Mouse (Mus musculus): ENCODE measurements around the gene Krt4. TPM values are rescaled to one million over a fixed set of nuclear protein-coding genes. Genes with fewer than 3 reads are reported as not detected.

Gene Krt4
- 0.13 TPM in 1 of 2 replicates, not detected in the other for total RNA-seq (2012; rRNA removed)

GRCm38 (mm10) chr15:101924635-101925034, at the start of gene Krt4:
Gene Krt4 (minus strand): TSS chr15:101924735.
- no peaks in the 10 kb centered on the region for H3K9me3 ChIP-seq (ENCODE audit: control insufficient read depth, insufficient read depth, low read depth, low read length)
- TF ChIP-seq ZC3H11A (IDR thresholded peaks at IDR 0.05; ENCODE audit: borderline replicate concordance, low read depth, low read length) (no peak), CHD2 (IDR thresholded peaks at IDR 0.05; ENCODE audit: low read depth, low read length) (no peak)
- no peak within 1 kb of the TSS for H3K27ac ChIP-seq (ENCODE audit: insufficient read depth, low read depth, low read length, poor library complexity, severe bottlenecking)
- peaks cover 0 to 5% of the 10 kb centered on the region in 2 experiments; a peak in 1 of 4 replicates for H3K4me1 ChIP-seq (ENCODE audit: control insufficient read depth in 2 of 2, insufficient read depth in 2 of 2, low read length in 2 of 2, poor library complexity in 1 of 2)
- in situ Hi-C loops (cut with MboI; ENCODE audit: low sequenced_read_pairs in 2 of 2, unreplicated experiment in 2 of 2): no loop called here
- DNase-seq (ENCODE audit: low read depth, low spot score): no peak
- peak within 1 kb of the TSS; percentile 53 to 64 for H3K4me3 ChIP-seq (ENCODE audit: insufficient read depth in 1 of 2, low read depth in 1 of 2, low read length in 2 of 2, poor library complexity in 1 of 2, severe bottlenecking in 1 of 2)
- H3K9ac ChIP-seq (ENCODE audit: insufficient read depth, low read depth, low read length, poor library complexity, severe bottlenecking): no peak within 1 kb of the TSS
- H3K36me3 ChIP-seq (ENCODE audit: control insufficient read depth, insufficient read depth, low read length, poor library complexity, severe bottlenecking): no peaks in the 10 kb centered on the region

GRCm38 (mm10) chr15:101973414-101974077, 49.0 kb upstream of the Krt4 start:
- H3K9me3 ChIP-seq (ENCODE audit: control insufficient read depth, insufficient read depth, low read depth, low read length): no peaks in the 10 kb centered on the region
- DNase-seq (ENCODE audit: low read depth, low spot score): peak; percentile 97
- no peak overlapping the region for H3K27ac ChIP-seq (ENCODE audit: insufficient read depth, low read depth, low read length, poor library complexity, severe bottlenecking)
- 0 out of 4 replicates have a peak overlapping the region, but pooled peaks of 1 of the 2 experiments have one; percentile 26 for H3K4me3 ChIP-seq (ENCODE audit: insufficient read depth in 1 of 2, low read depth in 1 of 2, low read length in 2 of 2, poor library complexity in 1 of 2, severe bottlenecking in 1 of 2)
- H3K9ac ChIP-seq (ENCODE audit: insufficient read depth, low read depth, low read length, poor library complexity, severe bottlenecking): 0 out of 2 replicates have a peak overlapping the region, but pooled peaks have one; percentile 9
- H3K4me1 ChIP-seq (ENCODE audit: control insufficient read depth in 2 of 2, insufficient read depth in 2 of 2, low read length in 2 of 2, poor library complexity in 1 of 2): peaks cover 2 to 16% of the 10 kb centered on the region in 2 experiments; a peak in 2 of 4 replicates
- in situ Hi-C loops (cut with MboI; ENCODE audit: low sequenced_read_pairs in 2 of 2, unreplicated experiment in 2 of 2): loop anchor here (5.0 to 10.0 kb wide), 3 partner anchors 199 to 449 kb away; no protein-coding TSS in a partner anchor
- 0 out of 2 replicates have a peak, but pooled peaks have one; percentile 30 for TF ChIP-seq MAFK (IDR thresholded peaks at IDR 0.05; ENCODE audit: insufficient read depth, low read depth, low read length)
- no peak for TF ChIP-seq CHD2 (IDR thresholded peaks at IDR 0.05; ENCODE audit: low read depth, low read length)
- peak; percentile 99 for TF ChIP-seq ZC3H11A (IDR thresholded peaks at IDR 0.05; ENCODE audit: borderline replicate concordance, low read depth, low read length)
- TF ChIP-seq ZNF384 (IDR thresholded peaks at IDR 0.05; ENCODE audit: low read depth, low read length): no peak
- TF ChIP-seq HCFC1 (IDR thresholded peaks at IDR 0.05; ENCODE audit: borderline replicate concordance, insufficient read depth, low read length): peak; percentile 57; the same call in 1 of the 2 replicates
- no peaks in the 10 kb centered on the region for H3K36me3 ChIP-seq (ENCODE audit: control insufficient read depth, insufficient read depth, low read length, poor library complexity, severe bottlenecking)

- no peak for DNase-seq (ENCODE audit: low read depth, low spot score)
- in situ Hi-C loops (cut with MboI; ENCODE audit: low sequenced_read_pairs in 2 of 2, unreplicated experiment in 2 of 2): loop anchor here (5.0 to 10.0 kb wide), 3 partner anchors 196 to 446 kb away; no protein-coding TSS in a partner anchor
- no peak overlapping the region for H3K4me3 ChIP-seq (ENCODE audit: insufficient read depth in 1 of 2, low read depth in 1 of 2, low read length in 2 of 2, poor library complexity in 1 of 2, severe bottlenecking in 1 of 2)
- H3K4me1 ChIP-seq (ENCODE audit: control insufficient read depth in 2 of 2, insufficient read depth in 2 of 2, low read length in 2 of 2, poor library complexity in 1 of 2): peaks cover 0 to 8% of the 10 kb centered on the region in 2 experiments; a peak in 2 of 4 replicates
- no peak overlapping the region for H3K27ac ChIP-seq (ENCODE audit: insufficient read depth, low read depth, low read length, poor library complexity, severe bottlenecking)
- no peaks in the 10 kb centered on the region for H3K36me3 ChIP-seq (ENCODE audit: control insufficient read depth, insufficient read depth, low read length, poor library complexity, severe bottlenecking)
- H3K9me3 ChIP-seq (ENCODE audit: control insufficient read depth, insufficient read depth, low read depth, low read length): no peaks in the 10 kb centered on the region
- H3K9ac ChIP-seq (ENCODE audit: insufficient read depth, low read depth, low read length, poor library complexity, severe bottlenecking): no peak overlapping the region
- no peak for TF ChIP-seq HCFC1 (IDR thresholded peaks at IDR 0.05; ENCODE audit: borderline replicate concordance, insufficient read depth, low read length)
- no peak for TF ChIP-seq CHD2 (IDR thresholded peaks at IDR 0.05; ENCODE audit: low read depth, low read length)
- TF ChIP-seq MAFK (IDR thresholded peaks at IDR 0.05; ENCODE audit: insufficient read depth, low read depth, low read length): no peak
- TF ChIP-seq ZC3H11A (IDR thresholded peaks at IDR 0.05; ENCODE audit: borderline replicate concordance, low read depth, low read length): peak; percentile 25; the same call in 1 of the 2 replicates
- no peak for TF ChIP-seq ZNF384 (IDR thresholded peaks at IDR 0.05; ENCODE audit: low read depth, low read length)
Measured at GRCm38 (mm10) chr15:101970536-101970935, 46.0 kb upstream of the Krt4 start.

GRCm38 (mm10) chr15:101966808-101967207, 42.3 kb upstream of the Krt4 start:
- Histone ChIP-seq H3K9me3 (ENCODE audit: control insufficient read depth, insufficient read depth, low read depth, low read length) (no peaks in the 10 kb centered on the region), H3K9ac (ENCODE audit: insufficient read depth, low read depth, low read length, poor library complexity, severe bottlenecking) (no peak overlapping the region), H3K27ac (ENCODE audit: insufficient read depth, low read depth, low read length, poor library complexity, severe bottlenecking) (no peak overlapping the region), H3K36me3 (ENCODE audit: control insufficient read depth, insufficient read depth, low read length, poor library complexity, severe bottlenecking) (no peaks in the 10 kb centered on the region), H3K4me1 (ENCODE audit: control insufficient read depth in 2 of 2, insufficient read depth in 2 of 2, low read length in 2 of 2, poor library complexity in 1 of 2) (no peaks in the 10 kb centered on the region), H3K4me3 (ENCODE audit: insufficient read depth in 1 of 2, low read depth in 1 of 2, low read length in 2 of 2, poor library complexity in 1 of 2, severe bottlenecking in 1 of 2) (no peak overlapping the region)
- TF ChIP-seq HCFC1 (IDR thresholded peaks at IDR 0.05; ENCODE audit: borderline replicate concordance, insufficient read depth, low read length) (no peak), CHD2 (IDR thresholded peaks at IDR 0.05; ENCODE audit: low read depth, low read length) (no peak), ZNF384 (IDR thresholded peaks at IDR 0.05; ENCODE audit: low read depth, low read length) (no peak), ZC3H11A (IDR thresholded peaks at IDR 0.05; ENCODE audit: borderline replicate concordance, low read depth, low read length) (no peak), MAFK (IDR thresholded peaks at IDR 0.05; ENCODE audit: insufficient read depth, low read depth, low read length) (no peak)
- in situ Hi-C loops (cut with MboI; ENCODE audit: low sequenced_read_pairs in 2 of 2, unreplicated experiment in 2 of 2): no loop called here
- no peak for DNase-seq (ENCODE audit: low read depth, low spot score)
